Mouse (Mus musculus) neural tube, embryonic 14.5 days (tissue): ENCODE measurements around the gene Furin. TPM values are rescaled to one million over a fixed set of nuclear protein-coding genes. Genes with fewer than 3 reads are reported as not detected.

ENCODE experiments used
- ATAC-seq: fragments of 200-750 bp; cut with Nextera tagmentation; 2 replicates; pipeline ENCODE4 v1.8.0; 2017; ENCODE audit warnings: low read depth, mild to moderate bottlenecking, moderate TSS enrichment, moderate library complexity
- H3K27ac ChIP-seq: fragments of 300-500 bp; sonication (generic); 2 replicates; pipeline ENCODE4 v1.5.1; 2014; ENCODE audit warnings: low read depth, mild to moderate bottlenecking, control low read depth, low read length, moderate library complexity, mixed read lengths
- H3K27me3 ChIP-seq: fragments of 300-500 bp; sonication (generic); 2 replicates; pipeline ENCODE4 v1.6.1; 2014; ENCODE audit warnings: low read length; ENCODE audit not compliant: control insufficient read depth, insufficient read depth
- H3K36me3 ChIP-seq: fragments of 300-500 bp; sonication (generic); 2 replicates; pipeline ENCODE4 v1.6.1; 2014; ENCODE audit warnings: low read length, mixed read lengths; ENCODE audit not compliant: control insufficient read depth, insufficient read depth
- H3K4me1 ChIP-seq: fragments of 300-500 bp; sonication (generic); 2 replicates; pipeline ENCODE4 v1.6.1; 2014; ENCODE audit warnings: low read length; ENCODE audit not compliant: control insufficient read depth, insufficient read depth
- H3K4me2 ChIP-seq: fragments of 300-500 bp; sonication (generic); 2 replicates; pipeline ENCODE4 v1.6.1; 2014; ENCODE audit warnings: mild to moderate bottlenecking, low read depth, low read length, control low read depth
- H3K4me3 ChIP-seq: fragments of 300-500 bp; sonication (generic); 2 replicates; pipeline ENCODE4 v1.5.1; 2014; ENCODE audit warnings: low read depth, low read length, control low read depth, mixed read lengths
- H3K9ac ChIP-seq: fragments of 300-500 bp; sonication (generic); replicated peaks from 2 replicates; pipeline ENCODE4 v1.6.1; 2014; ENCODE audit warnings: low read depth, mild to moderate bottlenecking, control low read depth, low read length, mixed read lengths
- H3K9me3 ChIP-seq: fragments of 300-500 bp; sonication (generic); 2 replicates; pipeline ENCODE4 v1.6.1; 2016; ENCODE audit warnings: low read length; ENCODE audit not compliant: control insufficient read depth
- WGBS: fragments of 180-500 bp; shearing (Covaris S2); extraction: QIAGEN DNeasy Blood & Tissue Kit; methylation state at CpG from one replicate; pipeline ENCODE4 v1.1.7; 2014; 5-methylcytosine and 5-hydroxymethylcytosine counted together
- polyA plus RNA-seq: library from polyadenylated mRNA; unstranded; fragments of >200 nt; fragmentation: Nextera tagmentation; extraction: Ambion mirVana; gene quantifications from 2 replicates; pipeline ENCODE4 v1.2.1, GENCODE M21; 2014

Gene Furin
- polyA plus RNA-seq, 1 experiment from 2014 or later = 5.3 TPM

GRCm38 (mm10) chr7:80446221-80446878, 41.1 kb upstream of the Furin start:
- no peaks in the 10 kb centered on the region for H3K9me3 ChIP-seq
- no peaks in the 10 kb centered on the region for H3K36me3 ChIP-seq
- no peak overlapping the region for H3K9ac ChIP-seq
- 84% methylated on average over 7 of the region's 7 CpGs for WGBS
- H3K4me2 ChIP-seq = no peak overlapping the region
- H3K4me3 ChIP-seq = no peak overlapping the region
- ATAC-seq = no peak
- H3K27me3 ChIP-seq = no peaks in the 10 kb centered on the region
- H3K27ac ChIP-seq = no peak overlapping the region
- no peaks in the 10 kb centered on the region for H3K4me1 ChIP-seq

- no peak overlapping the region for H3K27ac ChIP-seq
- no peak overlapping the region for H3K4me2 ChIP-seq
- 62% methylated on average over 6 of the region's 6 CpGs for WGBS
- no peak for ATAC-seq
- no peaks in the 10 kb centered on the region for H3K36me3 ChIP-seq
- no peaks in the 10 kb centered on the region for H3K27me3 ChIP-seq
- no peak overlapping the region for H3K4me3 ChIP-seq
- no peak overlapping the region for H3K9ac ChIP-seq
- no peaks in the 10 kb centered on the region for H3K9me3 ChIP-seq
- H3K4me1 ChIP-seq = no peaks in the 10 kb centered on the region
Measured at GRCm38 (mm10) chr7:80445492-80445891, 40.3 kb upstream of the Furin start.

- Histone ChIP-seq H3K4me3 (no peak overlapping the region), H3K4me2 (no peak overlapping the region), H3K4me1 (no peaks in the 10 kb centered on the region), H3K9ac (no peak overlapping the region), H3K27me3 (no peaks in the 10 kb centered on the region), H3K9me3 (no peaks in the 10 kb centered on the region), H3K27ac (no peak overlapping the region), H3K36me3 (no peaks in the 10 kb centered on the region)
- no peak for ATAC-seq
- WGBS = 67% methylated on average over 17 of the region's 17 CpGs
Measured at GRCm38 (mm10) chr7:80444401-80445249, 39.4 kb upstream of the Furin start.

- Histone ChIP-seq H3K4me3 (no peak overlapping the region), H3K4me2 (no peak overlapping the region), H3K27ac (no peak overlapping the region), H3K9me3 (no peaks in the 10 kb centered on the region), H3K4me1 (no peaks in the 10 kb centered on the region), H3K27me3 (no peaks in the 10 kb centered on the region), H3K36me3 (no peaks in the 10 kb centered on the region), H3K9ac (no peak overlapping the region)
- no peak for ATAC-seq
- WGBS = 66% methylated on average over 3 of the region's 3 CpGs
Measured at GRCm38 (mm10) chr7:80443124-80443523, 37.9 kb upstream of the Furin start.

GRCm38 (mm10) chr7:80441986-80442904, 37.0 kb upstream of the Furin start:
- no peak overlapping the region for H3K9ac ChIP-seq
- H3K4me3 ChIP-seq = no peak overlapping the region
- no peaks in the 10 kb centered on the region for H3K4me1 ChIP-seq
- no peak overlapping the region for H3K4me2 ChIP-seq
- no peak for ATAC-seq
- H3K36me3 ChIP-seq = no peaks in the 10 kb centered on the region
- H3K27me3 ChIP-seq = no peaks in the 10 kb centered on the region
- no peak overlapping the region for H3K27ac ChIP-seq
- WGBS = 49% methylated on average over 11 of the region's 11 CpGs
- H3K9me3 ChIP-seq = no peaks in the 10 kb centered on the region

GRCm38 (mm10) chr7:80440685-80441084, 35.4 kb upstream of the Furin start:
- Histone ChIP-seq H3K27ac (no peak overlapping the region), H3K9me3 (no peaks in the 10 kb centered on the region), H3K4me1 (no peaks in the 10 kb centered on the region), H3K4me3 (no peak overlapping the region), H3K4me2 (no peak overlapping the region), H3K27me3 (no peaks in the 10 kb centered on the region), H3K9ac (no peak overlapping the region), H3K36me3 (no peaks in the 10 kb centered on the region)
- ATAC-seq = no peak
- 77% methylated on average over 4 of the region's 4 CpGs for WGBS

- ATAC-seq = no peak
Measured at GRCm38 (mm10) chr7:80439789-80440488, 34.7 kb upstream of the Furin start.

GRCm38 (mm10) chr7:80439032-80439760, 34.0 kb upstream of the Furin start:
- no peak for ATAC-seq
- Histone ChIP-seq H3K27ac (no peak overlapping the region), H3K4me2 (no peak overlapping the region), H3K9ac (no peak overlapping the region), H3K4me1 (no peaks in the 10 kb centered on the region), H3K9me3 (no peaks in the 10 kb centered on the region), H3K27me3 (no peaks in the 10 kb centered on the region), H3K36me3 (no peaks in the 10 kb centered on the region), H3K4me3 (no peak overlapping the region)
- WGBS = 30% methylated on average over 15 of the region's 15 CpGs

More at GRCm38 (mm10) chr7:80439789-80440488, 34.7 kb upstream of the Furin start:
- no peaks in the 10 kb centered on the region for H3K27me3 ChIP-seq
- no peak overlapping the region for H3K4me2 ChIP-seq
- no peaks in the 10 kb centered on the region for H3K9me3 ChIP-seq
- no peak overlapping the region for H3K4me3 ChIP-seq
- no peak overlapping the region for H3K27ac ChIP-seq
- 0 out of 2 replicates have a peak overlapping the region, but pooled peaks have one; percentile 3 for H3K9ac ChIP-seq
- 76% methylated on average over 10 of the region's 10 CpGs for WGBS
- H3K4me1 ChIP-seq = no peaks in the 10 kb centered on the region
- no peaks in the 10 kb centered on the region for H3K36me3 ChIP-seq
